Mouse (Mus musculus) gastrocnemius, postnatal 10 days (tissue): ENCODE data around the gene Atp7a. TPM values are rescaled to one million over a fixed set of nuclear protein-coding genes. Genes with fewer than 3 reads are reported as not detected.
A peak's percentile ranks its signal among the peaks of the same experiment; 100 is the strongest.

Experiments used
- DNase-seq: peaks from one replicate; pipeline ENCODE4 v3.0.0; 2021; ENCODE audit warnings: mixed read lengths
- total RNA-seq, 2 experiments: library from RNA; stranded (reverse); gene quantifications; 2 replicates each; pipeline ENCODE4 v1.2.3; 2021

Atp7a gene
- total RNA-seq, 2 experiments from 2014 or later = 16.2 to 18.2 TPM

GRCm38 (mm10) chrX:106171106-106171852 is 144.2 kb downstream of the Atp7a start:
- DNase-seq = peak; percentile 67

- DNase-seq = no peak
Measured at GRCm38 (mm10) chrX:106171853-106172154, 144.7 kb downstream of the Atp7a start.

Other genes with a start within 250 kb of the Atp7a start
- gene Atrx, start 97.9 kb upstream of the Atp7a start, total RNA-seq = 10 to 100 TPM; 52.1 to 72.6 TPM
- gene Magt1, start 15.4 kb upstream of the Atp7a start, total RNA-seq = 10 to 100 TPM; 28.6 to 31.1 TPM
- gene Cox7b, start 11.6 kb upstream of the Atp7a start, total RNA-seq = 100 to 1,000 TPM; 764 to 877 TPM
- gene Tlr13, start 115.9 kb downstream of the Atp7a start, total RNA-seq = under 1 TPM; 0.70 to 0.82 TPM
- 1,000 to 10,000 TPM; 1,018 to 1,356 TPM for gene Pgk1, start 159.8 kb downstream of the Atp7a start, total RNA-seq
- 1 to 10 TPM; 8.7 to 9.5 TPM for gene Taf9b, start 193.9 kb downstream of the Atp7a start, total RNA-seq
- 1 to 10 TPM in 1 of 2 experiments, not detected in 1; 1.4 TPM for gene Fnd3c2, start 228.1 kb downstream of the Atp7a start, total RNA-seq